Mouse (Mus musculus) hindbrain, embryonic 12.5 days (tissue): ENCODE measurements around the gene Serf2. TPM values are rescaled to one million over a fixed set of nuclear protein-coding genes. Genes with fewer than 3 reads are reported as not detected.
"Not testable (repeated sequence)": the region's sequence is repeated elsewhere in the genome, so short reads cannot be mapped to it uniquely, and the experiment has no call there.

Experiments used
- ATAC-seq: fragments of 200-750 bp; cut with Nextera tagmentation; 2 replicates; pipeline ENCODE4 v1.8.0; 2017; ENCODE audit warnings: moderate TSS enrichment; ENCODE audit not compliant: low FRiP score
- H3K27ac ChIP-seq: fragments of 300-500 bp; sonication (generic); 2 replicates; pipeline ENCODE4 v1.5.1; 2016; ENCODE audit warnings: mild to moderate bottlenecking
- H3K27me3 ChIP-seq: fragments of 300-500 bp; sonication (generic); 2 replicates; pipeline ENCODE4 v1.6.1; 2016; ENCODE audit warnings: mild to moderate bottlenecking
- H3K36me3 ChIP-seq: fragments of 300-500 bp; sonication (generic); 2 replicates; pipeline ENCODE4 v1.6.1; 2016; ENCODE audit warnings: mild to moderate bottlenecking
- H3K4me1 ChIP-seq: fragments of 300-500 bp; sonication (generic); 2 replicates; pipeline ENCODE4 v1.6.1; 2016
- H3K4me2 ChIP-seq: fragments of 300-500 bp; sonication (generic); replicated peaks from 2 replicates; pipeline ENCODE4 v1.6.1; 2016; ENCODE audit warnings: mild to moderate bottlenecking
- H3K4me3 ChIP-seq: fragments of 300-500 bp; sonication (generic); 2 replicates; pipeline ENCODE4 v1.5.1; 2016; ENCODE audit warnings: mild to moderate bottlenecking
- H3K9ac ChIP-seq: fragments of 300-500 bp; sonication (generic); 2 replicates; pipeline ENCODE4 v1.6.1; 2016; ENCODE audit warnings: mild to moderate bottlenecking, moderate library complexity
- H3K9me3 ChIP-seq: fragments of 300-500 bp; sonication (generic); replicated peaks from 2 replicates; pipeline ENCODE4 v1.6.1; 2016; ENCODE audit warnings: mild to moderate bottlenecking
- WGBS: fragments of 180-500 bp; shearing (Covaris S2); methylation state at CpG from one replicate; pipeline ENCODE4 v1.1.7; 2016; 5-methylcytosine and 5-hydroxymethylcytosine counted together
- polyA plus RNA-seq: library from polyadenylated mRNA; unstranded; fragments of >200 nt; fragmentation: Nextera tagmentation; extraction: Ambion mirVana; gene quantifications from 2 replicates; pipeline ENCODE4 v1.2.1, GENCODE M21; 2016

The Serf2 gene
- polyA plus RNA-seq, 1 experiment from 2014 or later = 463 TPM

- no peaks in the 10 kb centered on the region for H3K9me3 ChIP-seq
- H3K9ac ChIP-seq = peak overlapping the region; percentile 96
- peak overlapping the region; percentile 99 for H3K4me3 ChIP-seq
- 6% methylated on average over 7 of the region's 7 CpGs for WGBS
- peak overlapping the region; percentile 95 for H3K4me2 ChIP-seq
- no peaks in the 10 kb centered on the region for H3K27me3 ChIP-seq
- no peak for ATAC-seq
- H3K36me3 ChIP-seq = peaks cover 19% of the 10 kb centered on the region
- peaks cover 23% of the 10 kb centered on the region for H3K4me1 ChIP-seq
- H3K27ac ChIP-seq = peak overlapping the region; percentile 98
Observed at GRCm38 (mm10) chr2:121450093-121450492, 1.1 kb downstream of the Serf2 start.

- no peak overlapping the region for H3K4me2 ChIP-seq
- no peaks in the 10 kb centered on the region for H3K27me3 ChIP-seq
- no peak overlapping the region for H3K4me3 ChIP-seq
- H3K9me3 ChIP-seq = no peaks in the 10 kb centered on the region
- no peak overlapping the region for H3K9ac ChIP-seq
- peaks cover 19% of the 10 kb centered on the region for H3K36me3 ChIP-seq
- WGBS = 82% methylated on average over 4 of the region's 4 CpGs
- peaks cover 28% of the 10 kb centered on the region for H3K4me1 ChIP-seq
- no peak for ATAC-seq
- H3K27ac ChIP-seq = no peak overlapping the region
Observed at GRCm38 (mm10) chr2:121452361-121452760, 3.4 kb downstream of the Serf2 start.

GRCm38 (mm10) chr2:121452990-121453389 lies 4.0 kb downstream of the Serf2 start, which contains the start of gene Hypk:
Hypk (plus strand) TSS chr2:121453290.
- Histone ChIP-seq H3K4me3 (no peak within 1 kb of the TSS), H3K9ac (no peak within 1 kb of the TSS), H3K36me3 (peaks cover 19% of the 10 kb centered on the region), H3K27ac (no peak within 1 kb of the TSS), H3K4me1 (peaks cover 30% of the 10 kb centered on the region), H3K27me3 (no peaks in the 10 kb centered on the region), H3K9me3 (no peaks in the 10 kb centered on the region), H3K4me2 (no peak within 1 kb of the TSS)
- WGBS = 87% methylated on average over 4 of the region's 4 CpGs
- no peak for ATAC-seq

GRCm38 (mm10) chr2:121453917-121454316 lies 4.9 kb downstream of the Serf2 start:
- no peak overlapping the region for H3K4me2 ChIP-seq
- peaks cover 25% of the 10 kb centered on the region for H3K36me3 ChIP-seq
- H3K27me3 ChIP-seq = no peaks in the 10 kb centered on the region
- peaks cover 28% of the 10 kb centered on the region for H3K4me1 ChIP-seq
- ATAC-seq = no peak
- H3K9ac ChIP-seq = no peak overlapping the region
- no peaks in the 10 kb centered on the region for H3K9me3 ChIP-seq
- H3K27ac ChIP-seq = no peak overlapping the region
- H3K4me3 ChIP-seq = no peak overlapping the region
- 88% methylated on average over 6 of the region's 6 CpGs for WGBS

GRCm38 (mm10) chr2:121455534-121455933 lies 6.5 kb downstream of the Serf2 start:
- ATAC-seq = no peak
- Histone ChIP-seq H3K27ac (no peak overlapping the region), H3K36me3 (peaks cover 33% of the 10 kb centered on the region), H3K9ac (no peak overlapping the region), H3K27me3 (no peaks in the 10 kb centered on the region), H3K4me1 (peaks cover 23% of the 10 kb centered on the region), H3K9me3 (no peaks in the 10 kb centered on the region), H3K4me2 (no peak overlapping the region), H3K4me3 (no peak overlapping the region)
- 78% methylated on average over 5 of the region's 5 CpGs for WGBS

- peak; percentile 90 for ATAC-seq
- WGBS = 4% methylated on average over 41 of the region's 41 CpGs
- Histone ChIP-seq H3K27me3 (no peaks in the 10 kb centered on the region), H3K27ac (peak within 1 kb of the TSS; percentile 78), H3K36me3 (peaks cover 38% of the 10 kb centered on the region), H3K4me2 (peak within 1 kb of the TSS; percentile 65), H3K9me3 (no peaks in the 10 kb centered on the region), H3K4me3 (peak within 1 kb of the TSS; percentile 78), H3K4me1 (peaks cover 14% of the 10 kb centered on the region), H3K9ac (peak within 1 kb of the TSS; percentile 76)
Observed at GRCm38 (mm10) chr2:121456692-121457642, 8.0 kb downstream of the Serf2 start, which contains the start of gene Serinc4. Serinc4 (minus strand) TSS chr2:121456781.

GRCm38 (mm10) chr2:121460071-121460470 lies 11.1 kb downstream of the Serf2 start:
- H3K4me1 ChIP-seq = peaks cover 11% of the 10 kb centered on the region
- no peak overlapping the region for H3K4me3 ChIP-seq
- H3K36me3 ChIP-seq = peaks cover 18% of the 10 kb centered on the region
- H3K9ac ChIP-seq = no peak overlapping the region
- no peak overlapping the region for H3K4me2 ChIP-seq
- ATAC-seq = no peak
- H3K27me3 ChIP-seq = no peaks in the 10 kb centered on the region
- H3K9me3 ChIP-seq = no peaks in the 10 kb centered on the region
- 76% methylated on average over 2 of the region's 2 CpGs for WGBS
- H3K27ac ChIP-seq = no peak overlapping the region

- H3K27me3 ChIP-seq, H3K9ac ChIP-seq, H3K4me2 ChIP-seq, H3K4me1 ChIP-seq, H3K9me3 ChIP-seq, H3K4me3 ChIP-seq, ATAC-seq, H3K36me3 ChIP-seq, H3K27ac ChIP-seq: not testable (repeated sequence)
- WGBS = 73% methylated on average over 2 of the region's 6 CpGs
Observed at GRCm38 (mm10) chr2:121468982-121469381, 20.0 kb downstream of the Serf2 start.

- H3K27ac ChIP-seq, H3K4me1 ChIP-seq, H3K36me3 ChIP-seq, H3K4me3 ChIP-seq, H3K27me3 ChIP-seq, ATAC-seq, H3K9me3 ChIP-seq, H3K9ac ChIP-seq: not testable (repeated sequence)
- H3K4me2 ChIP-seq = peak overlapping the region; percentile 83
- 98% methylated on average over 3 of the region's 3 CpGs for WGBS
Observed at GRCm38 (mm10) chr2:121472783-121473182, 23.8 kb downstream of the Serf2 start.

- peak; percentile 91 for ATAC-seq
- H3K4me2 ChIP-seq = peak within 1 kb of the TSS; percentile 83
- H3K4me3 ChIP-seq = peak within 1 kb of the TSS; percentile 57
- peak within 1 kb of the TSS; percentile 71 for H3K9ac ChIP-seq
- not testable (repeated sequence) for H3K36me3 ChIP-seq, H3K9me3 ChIP-seq, H3K4me1 ChIP-seq, H3K27me3 ChIP-seq
- 5% methylated on average over 41 of the region's 41 CpGs for WGBS
- peak within 1 kb of the TSS; percentile 67 for H3K27ac ChIP-seq
Observed at GRCm38 (mm10) chr2:121473301-121474179, 24.5 kb downstream of the Serf2 start, which contains the start of gene Mfap1b. Mfap1b (minus strand) TSS chr2:121474067.

GRCm38 (mm10) chr2:121474180-121474535 lies 25.2 kb downstream of the Serf2 start:
- Histone ChIP-seq H3K9ac (peak overlapping the region; percentile 71; the same call in 1 of the 2 replicates), H3K4me3 (peak overlapping the region; percentile 57), H3K36me3 (no peaks in the 10 kb centered on the region), H3K4me1 (no peaks in the 10 kb centered on the region), H3K27me3 (no peaks in the 10 kb centered on the region), H3K9me3 (no peaks in the 10 kb centered on the region), H3K4me2 (peak overlapping the region; percentile 83), H3K27ac (peak overlapping the region; percentile 60)
- peak; percentile 46 for ATAC-seq
- 37% methylated on average over 8 of the region's 8 CpGs for WGBS

GRCm38 (mm10) chr2:121475306-121475705 lies 26.3 kb downstream of the Serf2 start:
- not testable (repeated sequence) for H3K9ac ChIP-seq, H3K4me3 ChIP-seq, H3K27me3 ChIP-seq, H3K27ac ChIP-seq, H3K4me2 ChIP-seq, H3K9me3 ChIP-seq, H3K36me3 ChIP-seq, ATAC-seq, H3K4me1 ChIP-seq
- 98% methylated on average over 2 of the region's 2 CpGs for WGBS
